Mouse (Mus musculus): Measurements from ENCODE around the gene Hadh.

DNA sequence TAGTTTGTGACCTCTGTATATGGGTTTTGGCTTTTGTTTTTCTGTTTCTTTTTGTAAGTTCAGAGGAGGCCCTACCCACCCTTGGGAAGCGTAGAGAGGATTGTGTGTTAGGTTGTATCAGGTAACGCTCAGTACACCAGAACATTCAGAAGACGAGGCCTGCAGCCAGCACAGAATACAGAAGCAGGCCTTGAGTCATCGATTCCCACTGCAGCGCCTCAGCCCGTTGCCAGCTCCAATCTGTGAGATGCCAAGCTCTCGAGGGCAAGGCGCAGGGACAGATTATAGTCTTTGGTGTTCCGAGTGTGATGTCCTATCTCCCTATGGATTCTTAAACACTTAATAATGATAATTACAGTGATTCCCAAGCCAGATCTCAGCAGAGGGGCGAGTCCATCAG is 75.9 kb downstream of the Hadh start:
- TF ChIP-seq MXI1 (IDR thresholded peaks at IDR 0.05; ENCODE audit: low read depth, low read length) (no peak), CTCF (conservative IDR thresholded peaks at IDR 0.05 in 1 of 2, IDR thresholded peaks at IDR 0.05 in 1 of 2; ENCODE audit: low read depth in 2 of 2, low read length in 2 of 2) (no peak), EP300 (IDR thresholded peaks at IDR 0.05; ENCODE audit: low read length) (no peak), USF1 (IDR thresholded peaks at IDR 0.05; ENCODE audit: low read depth, low read length) (no peak), RAD21 (IDR thresholded peaks at IDR 0.05; ENCODE audit: low read depth, low read length) (no peak), E2F4 (IDR thresholded peaks at IDR 0.05; ENCODE audit: insufficient replicate concordance, low read depth, low read length) (no peak), POLR2A (IDR thresholded peaks at IDR 0.05; ENCODE audit: low read depth, low read length) (no peak), KAT2A (IDR thresholded peaks at IDR 0.05; ENCODE audit: insufficient replicate concordance, low read length) (no peak), NELFE (IDR thresholded peaks at IDR 0.05; ENCODE audit: low read depth, low read length) (no peak), HCFC1 (IDR thresholded peaks at IDR 0.05; ENCODE audit: low read depth, low read length) (no peak), ZKSCAN1 (IDR thresholded peaks at IDR 0.05; ENCODE audit: borderline replicate concordance, low read depth, low read length) (no peak)

Data from CH12.LX (cell line).